33 mouse cellular contexts compared by ENCODE assay signal in the genomic region with DNA sequence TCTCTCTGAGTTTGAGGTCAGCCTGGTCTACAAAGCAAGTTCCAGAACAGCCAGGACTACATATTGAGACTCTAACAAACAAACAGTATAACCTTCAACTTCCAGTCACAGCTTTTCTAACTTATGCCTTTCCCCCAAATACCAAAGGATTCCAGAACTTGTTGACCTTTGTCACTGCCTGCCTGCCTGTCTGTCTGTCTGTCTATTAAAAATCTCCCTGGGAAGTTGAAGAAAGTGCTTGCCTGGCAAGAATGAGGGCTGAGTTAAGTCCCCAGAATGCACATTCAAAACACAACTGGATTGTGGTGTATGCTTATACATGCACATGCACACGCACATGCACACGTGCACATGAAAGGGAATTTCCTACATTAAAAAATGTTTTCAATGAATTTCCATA. TPM values are rescaled to one million over a fixed set of nuclear protein-coding genes. Genes with fewer than 3 reads are reported as not detected.
"Had no signal": no experiment of that assay in that cellular context is flagged by ENCODE, and none has a peak within 500 bp of the region (broad histone marks: within the 10 kb centered on the region; RNA-seq: fewer than 3 reads in every experiment).

No protein-coding gene starts in this region.

- ATAC-seq: liver, embryonic 12.5 days; liver, postnatal 0 days; lung, postnatal 0 days; midbrain, embryonic 13.5 days; midbrain, embryonic 15.5 days; midbrain, embryonic 16.5 days had no signal

- H3K27me3 ChIP-seq: limb, embryonic 12.5 days; limb, embryonic 15.5 days; liver, embryonic 12.5 days; liver, embryonic 13.5 days; liver, embryonic 15.5 days; lung, embryonic 15.5 days; midbrain, embryonic 12.5 days; midbrain, embryonic 13.5 days; midbrain, embryonic 15.5 days; neural tube, embryonic 12.5 days had no signal

- H3K9me3 ChIP-seq: limb, embryonic 10.5 days; limb, embryonic 12.5 days; limb, embryonic 13.5 days; limb, embryonic 15.5 days; liver, embryonic 12.5 days; liver, embryonic 13.5 days; liver, embryonic 15.5 days; lung, embryonic 15.5 days; megakaryocyte, embryonic 14.5 days; midbrain, embryonic 10.5 days; midbrain, embryonic 12.5 days; midbrain, embryonic 13.5 days; midbrain, embryonic 15.5 days; neural tube, embryonic 12.5 days had no signal

- H3K4me1 ChIP-seq: limb, embryonic 12.5 days; liver, embryonic 12.5 days; liver, embryonic 13.5 days; liver, embryonic 15.5 days; megakaryocyte, embryonic 14.5 days; midbrain, embryonic 12.5 days; midbrain, embryonic 15.5 days; neural tube, embryonic 12.5 days had no signal

- H3K4me3 ChIP-seq: limb, embryonic 10.5 days; limb, embryonic 12.5 days; limb, embryonic 13.5 days; limb, embryonic 15.5 days; liver, embryonic 12.5 days; liver, embryonic 13.5 days; liver, embryonic 15.5 days; lung, embryonic 15.5 days; megakaryocyte, embryonic 14.5 days; midbrain, embryonic 10.5 days; midbrain, embryonic 12.5 days; midbrain, embryonic 13.5 days; midbrain, embryonic 15.5 days; myocyte; neural tube, embryonic 12.5 days had no signal

- H3K27ac ChIP-seq: limb, embryonic 10.5 days; limb, embryonic 12.5 days; limb, embryonic 13.5 days; limb, embryonic 15.5 days; liver, embryonic 12.5 days; liver, embryonic 13.5 days; liver, embryonic 14.5 days; liver, embryonic 15.5 days; lung, embryonic 15.5 days; macrophage; midbrain, embryonic 12.5 days; midbrain, embryonic 13.5 days; midbrain, embryonic 15.5 days; neural tube, embryonic 12.5 days had no signal

- H3K4me2 ChIP-seq: limb, embryonic 12.5 days; limb, embryonic 13.5 days; limb, embryonic 15.5 days; liver, embryonic 11.5 days; liver, embryonic 12.5 days; liver, embryonic 13.5 days; liver, embryonic 15.5 days; lung, embryonic 14.5 days; lung, embryonic 15.5 days; midbrain, embryonic 11.5 days; midbrain, embryonic 12.5 days; midbrain, embryonic 13.5 days; midbrain, embryonic 15.5 days; neural tube, embryonic 12.5 days had no signal

- DNase-seq: left cerebral cortex, postnatal 4 days; liver; liver, embryonic 13.5 days; liver, postnatal 0 days; lung, adult 18-20 months; lung, adult 2 months; lung, embryonic 14.5 days; lung, postnatal 10 days; lung, postnatal 14 days; lung, postnatal 36 days; lung, postnatal 4 days; midbrain, embryonic 14.5 days had no signal

- H3K36me3 ChIP-seq: limb, embryonic 10.5 days; limb, embryonic 12.5 days; limb, embryonic 13.5 days; limb, embryonic 15.5 days; liver, embryonic 12.5 days; liver, embryonic 13.5 days; liver, embryonic 15.5 days; lung, embryonic 15.5 days; midbrain, embryonic 10.5 days; midbrain, embryonic 12.5 days; midbrain, embryonic 13.5 days; midbrain, embryonic 15.5 days; neural tube, embryonic 12.5 days had no signal

- H3K9ac ChIP-seq: limb, embryonic 12.5 days; limb, embryonic 13.5 days; limb, embryonic 15.5 days; liver, embryonic 12.5 days; liver, embryonic 13.5 days; liver, embryonic 14.5 days; liver, embryonic 15.5 days; liver, postnatal 0 days; lung, embryonic 14.5 days; lung, embryonic 15.5 days; midbrain, embryonic 12.5 days; midbrain, embryonic 13.5 days; midbrain, embryonic 15.5 days; neural tube, embryonic 12.5 days had no signal

RNA-seq across cellular contexts. Expression of gene Tacc2, which starts 43.8 kb away (rescaled TPM):
- total RNA-seq: monocyte, adult 5-6 weeks had no signal
